Mouse (Mus musculus) cortical plate, adult 2 months (tissue): ENCODE data around the gene Uchl3.

Source experiments
- CTCF ChIP-seq: fragments of 200-500 bp; IDR thresholded peaks from 2 replicates; pipeline ENCODE4 v1.5.1; 2011; ENCODE audit warnings: mild to moderate bottlenecking, control low read depth, low read length; ENCODE audit not compliant: insufficient read depth; ENCODE audit errors: extremely low read depth
- POLR2A ChIP-seq: fragments of 200-500 bp; IDR thresholded peaks from 2 replicates; pipeline ENCODE4 v1.6.1; 2011; ENCODE audit warnings: mild to moderate bottlenecking, low read length, control low read depth; ENCODE audit not compliant: insufficient read depth; ENCODE audit errors: extremely low read depth

GRCm38 (mm10) chr14:101616178-101616577, 37.6 kb upstream of the Uchl3 start:
- TF ChIP-seq POLR2A (no peak), CTCF (no peak)
